Mouse (Mus musculus): Measurements from ENCODE around the gene Rhox1. TPM values are rescaled to one million over a fixed set of nuclear protein-coding genes. Genes with fewer than 3 reads are reported as not detected.
"Not testable (repeated sequence)": the region's sequence is repeated elsewhere in the genome, so short reads cannot be mapped to it uniquely, and the experiment has no call there.

Rhox1 gene
- total RNA-seq (2021): not detected
- long read RNA-seq, experiment 1: 0 reads
- long read RNA-seq, experiment 2: 0 reads

- DNase-seq (ENCODE audit: low spot score in 2 of 2): not testable (repeated sequence)
These were observed at the start of gene Rhox1 for GRCm38 (mm10) chrX:37222158-37222557. Rhox1 (minus strand) TSS chrX:37222258.

- DNase-seq (ENCODE audit: low spot score in 2 of 2): not testable (repeated sequence)
These were observed 43.0 kb upstream of the Rhox1 start, which contains the start of gene Rhox4a for GRCm38 (mm10) chrX:37265038-37265437. Rhox4a (plus strand) TSS chrX:37265338.

- not testable (repeated sequence) for DNase-seq (ENCODE audit: low spot score in 2 of 2)
These were observed 27.6 kb upstream of the Rhox1 start, which contains the start of gene Rhox3a for GRCm38 (mm10) chrX:37249619-37250018. Rhox3a (plus strand) TSS chrX:37249919.

- not testable (repeated sequence) for DNase-seq (ENCODE audit: low spot score in 2 of 2)
These were observed 22.6 kb upstream of the Rhox1 start, which contains the start of gene Rhox2a for GRCm38 (mm10) chrX:37244676-37245075. Rhox2a (plus strand) TSS chrX:37244976.

GRCm38 (mm10) chrX:37210941-37211340 is 11.1 kb downstream of the Rhox1 start, which contains the start of gene Gm9:
Gm9 (minus strand) TSS chrX:37211041.
- no peak for DNase-seq (ENCODE audit: low spot score in 2 of 2)

GRCm38 (mm10) chrX:37198676-37199075 is 23.4 kb downstream of the Rhox1 start:
- DNase-seq (ENCODE audit: low spot score in 2 of 2): no peak

- no peak for DNase-seq (ENCODE audit: low spot score in 2 of 2)
These were observed 30.2 kb downstream of the Rhox1 start for GRCm38 (mm10) chrX:37191744-37192379.

- DNase-seq (ENCODE audit: low spot score in 2 of 2): peak; percentile 49 to 50
These were observed 30.8 kb downstream of the Rhox1 start, which contains the start of the genes Ndufa1 and Rnf113a1 for GRCm38 (mm10) chrX:37191105-37191743. Ndufa1 (minus strand) TSS chrX:37191163. Rnf113a1 (plus strand) TSS chrX:37191245.

GRCm38 (mm10) chrX:37190755-37191104 is 31.3 kb downstream of the Rhox1 start:
- DNase-seq (ENCODE audit: low spot score in 2 of 2): no peak

- not testable (repeated sequence) for DNase-seq (ENCODE audit: low spot score in 2 of 2)
These were observed 37.7 kb downstream of the Rhox1 start for GRCm38 (mm10) chrX:37184401-37184800.

- DNase-seq (ENCODE audit: low spot score in 2 of 2): no peak
These were observed 53.3 kb downstream of the Rhox1 start, which contains the start of gene Akap14 for GRCm38 (mm10) chrX:37168742-37169141. Akap14 (minus strand) TSS chrX:37168842.

- DNase-seq (ENCODE audit: low spot score in 2 of 2): no peak
These were observed 55.0 kb downstream of the Rhox1 start for GRCm38 (mm10) chrX:37167085-37167484.

Other genes starting within 250 kb of the Rhox1 start
- 10 to 100 TPM; 30.8 to 35.1 TPM for gene Sept6, start 230.5 kb downstream of the Rhox1 start, total RNA-seq (2021)
- 1 to 10 TPM in 1 of 2 experiments, under 1 TPM in 1; 0.85 to 1.1 TPM for gene Sowahd, start 173.4 kb downstream of the Rhox1 start, total RNA-seq (2021)
- gene Rpl39, start 136.9 kb downstream of the Rhox1 start, total RNA-seq (2021): 100 to 1,000 TPM; 876 to 893 TPM
- gene Upf3b, start 111.9 kb downstream of the Rhox1 start, total RNA-seq (2021): 10 to 100 TPM; 26.9 to 27.7 TPM
- gene Nkap, start 95.5 kb downstream of the Rhox1 start, total RNA-seq (2021): 10 to 100 TPM; 20.7 to 21.0 TPM
- not detected for gene Akap14, start 53.4 kb downstream of the Rhox1 start, total RNA-seq (2021)
- gene Ndufa1, start 31.1 kb downstream of the Rhox1 start, total RNA-seq (2021): 100 to 1,000 TPM; 215 to 220 TPM
- 1 to 10 TPM; 4.9 to 5.7 TPM for gene Rnf113a1, start 31.0 kb downstream of the Rhox1 start, total RNA-seq (2021)
- not detected for gene Gm9, start 11.2 kb downstream of the Rhox1 start, total RNA-seq (2021)
- gene Rhox2a, start 22.7 kb upstream of the Rhox1 start, total RNA-seq (2021): not detected
- gene Rhox3a, start 27.7 kb upstream of the Rhox1 start, total RNA-seq (2021): not detected
- not detected for gene Rhox4a, start 43.1 kb upstream of the Rhox1 start, total RNA-seq (2021)
- gene Rhox3a2, start 157.8 kb upstream of the Rhox1 start, total RNA-seq (2021): not detected
- not detected for gene Rhox4a2, start 168.6 kb upstream of the Rhox1 start, total RNA-seq (2021)
- gene Rhox2b, start 189.8 kb upstream of the Rhox1 start, total RNA-seq (2021): not detected
- not detected for gene Rhox4b, start 210.2 kb upstream of the Rhox1 start, total RNA-seq (2021)
- gene Rhox2c, start 231.4 kb upstream of the Rhox1 start, total RNA-seq (2021): not detected
- not detected for gene Rhox3c, start 236.3 kb upstream of the Rhox1 start, total RNA-seq (2021)